In the genomic region with DNA sequence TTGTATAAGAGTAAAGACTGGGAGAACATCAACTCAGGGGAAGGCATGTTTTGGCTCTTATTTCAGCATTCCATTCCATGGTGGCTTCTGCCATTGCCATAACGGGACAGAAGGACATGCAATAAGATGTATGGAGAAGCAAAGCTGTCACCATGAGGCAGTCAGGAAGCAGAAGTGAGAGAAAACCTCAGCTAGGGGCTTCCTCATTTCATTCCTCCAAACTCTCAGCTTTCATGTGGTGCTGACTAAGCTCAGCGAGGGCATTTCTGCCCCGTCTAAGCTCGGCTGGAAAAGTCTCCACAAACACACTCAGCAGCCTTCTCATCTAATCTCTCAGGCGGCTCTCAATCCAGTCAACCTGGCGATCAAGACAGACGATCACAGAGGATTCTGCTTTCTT, we compare ENCODE assay signal across 23 mouse cellular contexts. TPM values are rescaled to one million over a fixed set of nuclear protein-coding genes. Genes with fewer than 3 reads are reported as not detected.
A peak's percentile ranks its signal among the peaks of the same experiment; 100 is the strongest.
DNase-seq lines count a peak whose midpoint lies in the region; ATAC-seq and TF ChIP-seq lines count a peak whose summit lies in the region.
"Had no signal": no experiment of that assay in that cellular context is flagged by ENCODE, and none has a peak within 500 bp of the region (broad histone marks: within the 10 kb centered on the region; RNA-seq: fewer than 3 reads in every experiment).

No protein-coding gene starts in this region.

- no peaks in the 10 kb centered on the region for H3K79me2 ChIP-seq in liver, adult 2 months (ENCODE audit: control insufficient read depth, insufficient read depth, low read length)

- no peak for TF ChIP-seq POLR2A in liver, adult 2 months (IDR thresholded peaks at IDR 0.05; ENCODE audit: extremely low read depth, insufficient read depth, low read length)

- no peak for ATAC-seq in liver, embryonic 12.5 days
- ATAC-seq in common myeloid progenitor, adult 5-6 weeks (replicated peaks; ENCODE audit: low read depth, poor library complexity, severe bottlenecking): peak; percentile 90
- ATAC-seq in monocyte, adult 5-6 weeks (replicated peaks; ENCODE audit: insufficient number of reproducible peaks, low FRiP score, low TSS enrichment, poor library complexity, severe bottlenecking): peak; percentile 85
- ATAC-seq: inflammation-experienced regulatory T-cells, adult 6 months; midbrain, embryonic 15.5 days had no signal

- no peak overlapping the region for H3K4me3 ChIP-seq in liver, adult 2 months (ENCODE audit: insufficient read depth, low read depth, low read length)
- no peak overlapping the region for H3K4me3 ChIP-seq in liver, embryonic 12.5 days
- H3K4me3 ChIP-seq: embryonic facial prominence, embryonic 12.5 days; heart, embryonic 12.5 days; layer of hippocampus, adult 2 months; limb, embryonic 12.5 days; midbrain, embryonic 15.5 days; neural tube, embryonic 12.5 days had no signal

- 64% methylated on average over 7 of the region's 7 CpGs for WGBS in liver, adult 2 months
- 29% methylated on average over 7 of the region's 7 CpGs for WGBS in liver, embryonic 12.5 days (ENCODE audit: insufficient replicate concordance)

- H3K27ac ChIP-seq in liver, adult 2 months (replicated peaks; ENCODE audit: insufficient read depth, low read depth, low read length): no peak overlapping the region
- no peak overlapping the region for H3K27ac ChIP-seq in liver, embryonic 12.5 days
- H3K27ac ChIP-seq: embryonic facial prominence, embryonic 12.5 days; layer of hippocampus, adult 2 months; limb, embryonic 12.5 days; midbrain, embryonic 15.5 days; neural tube, embryonic 12.5 days had no signal

- no peaks in the 10 kb centered on the region for H3K4me1 ChIP-seq in liver, adult 2 months (ENCODE audit: control insufficient read depth, insufficient read depth, low read length)
- no peaks in the 10 kb centered on the region for H3K4me1 ChIP-seq in liver, embryonic 12.5 days
- H3K4me1 ChIP-seq: midbrain, embryonic 15.5 days had no signal

- DNase-seq in gastrocnemius, adult 18-20 months (ENCODE audit: low spot score): peak; percentile 4
- DNase-seq in gastrocnemius, postnatal 25 days: no peak
- DNase-seq in liver, adult 2 months (ENCODE audit: extremely low read depth, low read depth, low spot score): peak; percentile 25
- DNase-seq in thymus, postnatal 36 days: no peak
- DNase-seq in retina, postnatal 1 day: no peak
- DNase-seq: adrenal gland, postnatal 14 days; cerebellum, adult 2 months; gastrocnemius, postnatal 14 days; right cerebral cortex, postnatal 4 days; thymus, adult 18-20 months had no signal

- no peak overlapping the region for H3K4me2 ChIP-seq in liver, embryonic 12.5 days
- H3K4me2 ChIP-seq: embryonic facial prominence, embryonic 12.5 days; heart, embryonic 12.5 days; limb, embryonic 12.5 days; midbrain, embryonic 15.5 days; neural tube, embryonic 12.5 days had no signal

- no peak for TF ChIP-seq CTCF in liver, adult 2 months (IDR thresholded peaks at IDR 0.05; ENCODE audit: low read depth, low read length)

- no peaks in the 10 kb centered on the region for H3K36me3 ChIP-seq in liver, adult 2 months (ENCODE audit: control insufficient read depth, insufficient read depth, low read length)
- H3K36me3 ChIP-seq in liver, embryonic 12.5 days: no peaks in the 10 kb centered on the region
- H3K36me3 ChIP-seq: embryonic facial prominence, embryonic 12.5 days; heart, embryonic 12.5 days; limb, embryonic 12.5 days; midbrain, embryonic 15.5 days; neural tube, embryonic 12.5 days had no signal

- no peaks in the 10 kb centered on the region for H3K9me3 ChIP-seq in liver, embryonic 12.5 days (replicated peaks)
- H3K9me3 ChIP-seq: embryonic facial prominence, embryonic 12.5 days; midbrain, embryonic 15.5 days; neural tube, embryonic 12.5 days had no signal

- H3K27me3 ChIP-seq in liver, adult 2 months (ENCODE audit: control insufficient read depth, insufficient read depth, low read length): no peaks in the 10 kb centered on the region
- H3K27me3 ChIP-seq in liver, embryonic 12.5 days (replicated peaks): no peaks in the 10 kb centered on the region
- H3K27me3 ChIP-seq: embryonic facial prominence, embryonic 12.5 days; heart, embryonic 12.5 days; limb, embryonic 12.5 days; midbrain, embryonic 15.5 days; neural tube, embryonic 12.5 days had no signal

- no peak overlapping the region for H3K9ac ChIP-seq in liver, adult 2 months (ENCODE audit: low read depth, low read length)
- no peak overlapping the region for H3K9ac ChIP-seq in liver, embryonic 12.5 days
- H3K9ac ChIP-seq: embryonic facial prominence, embryonic 12.5 days; heart, embryonic 12.5 days; limb, embryonic 12.5 days; midbrain, embryonic 15.5 days; neural tube, embryonic 12.5 days had no signal

RNA-seq across cellular contexts. Expression of gene 1700011L22Rik, which starts 22.8 kb away (rescaled TPM):
- total RNA-seq in gastrocnemius, adult 18-20 months (2021): not detected
- not detected for total RNA-seq in gastrocnemius, postnatal 25 days (2021)
- total RNA-seq in liver, adult 2 months (2014; rRNA removed): not detected in 2 replicates
- not detected in 2 replicates for polyA plus RNA-seq in liver, adult 2 months (2012; rRNA removed)
- polyA plus RNA-seq in liver, embryonic 12.5 days (2016; fragmentation: Nextera tagmentation; extraction: Ambion mirVana): not detected in 2 replicates
- total RNA-seq in common myeloid progenitor, adult 5-6 weeks (2017): not detected in 2 replicates
- total RNA-seq in monocyte, adult 5-6 weeks (2017): not detected in 3 replicates
- total RNA-seq: adrenal gland, postnatal 14 days; gastrocnemius, postnatal 14 days; layer of hippocampus, adult 2 months had no signal
- polyA plus RNA-seq: cerebellum, adult 2 months; embryonic facial prominence, embryonic 12.5 days; heart, embryonic 12.5 days; hindbrain, embryonic 11.5 days; inflammation-experienced regulatory T-cells, adult 6 months; kidney, embryonic 14.5 days; limb, embryonic 12.5 days; liver, embryonic 16.5 days; midbrain, embryonic 15.5 days; neural tube, embryonic 12.5 days had no signal

Comparison
In these comparisons a context has a peak if more than half of its experiments do, and no peak if none do; other contexts are left out.
1. DNase-seq: peak in gastrocnemius, adult 18-20 months (single experiment) and liver, adult 2 months (single experiment); none in gastrocnemius, postnatal 25 days (single experiment), thymus, postnatal 36 days (0 of 2) and retina, postnatal 1 day (single experiment).